Mouse (Mus musculus) lung, adult 2 months (tissue): Measurements from ENCODE around the gene Rbm34. TPM values are rescaled to one million over a fixed set of nuclear protein-coding genes. Genes with fewer than 3 reads are reported as not detected.
A peak's percentile ranks its signal among the peaks of the same experiment; 100 is the strongest.

Experiments used
- DNase-seq: peaks from one replicate; pipeline ENCODE4 v3.0.0; 2022
- H3K4me1 ChIP-seq: fragments of 200-500 bp; 2 replicates; pipeline ENCODE4 v1.6.1; 2011; ENCODE audit warnings: low read length; ENCODE audit not compliant: control insufficient read depth, insufficient read depth
- H3K4me3 ChIP-seq: fragments of 200-500 bp; replicated peaks from 2 replicates; pipeline ENCODE3; 2011; ENCODE audit warnings: low read depth, mild to moderate bottlenecking, control low read depth, low read length; ENCODE audit errors: extremely low read depth
- CTCF ChIP-seq: fragments of 200-500 bp; IDR thresholded peaks from 2 replicates; pipeline ENCODE4 v1.5.1; 2011; ENCODE audit warnings: mild to moderate bottlenecking, low read length, control low read depth; ENCODE audit not compliant: insufficient read depth
- POLR2A ChIP-seq: fragments of 200-500 bp; IDR thresholded peaks from 2 replicates; pipeline ENCODE4 v1.6.1; 2011; ENCODE audit warnings: low read depth, mild to moderate bottlenecking, control low read depth, low read length, borderline replicate concordance; ENCODE audit errors: extremely low read depth
- WGBS: fragments of 180-500 bp; shearing (Covaris S2); methylation state at CpG from one replicate; pipeline ENCODE4 v1.1.7; 2018; 5-methylcytosine and 5-hydroxymethylcytosine counted together
- polyA plus RNA-seq: library from polyadenylated mRNA; depleted of rRNA; stranded (reverse); fragments of >200 nt; gene quantifications from 2 replicates; pipeline ENCODE4 v1.2.3, GENCODE M21; 2012

Rbm34 gene
- polyA plus RNA-seq, 1 experiment, result 2.4 TPM

- Histone ChIP-seq H3K4me1 (peaks cover 3% of the 10 kb centered on the region; the same call in 1 of the 2 replicates), H3K4me3 (no peak overlapping the region)
- DNase-seq, result no peak
- 84% methylated on average over 10 of the region's 10 CpGs for WGBS
- no peak for TF ChIP-seq POLR2A
- no peak for TF ChIP-seq CTCF
Measured at GRCm38 (mm10) chr8:126978028-126978427, 7.2 kb upstream of the Rbm34 start.

GRCm38 (mm10) chr8:126976608-126977348 is 5.9 kb upstream of the Rbm34 start:
- TF ChIP-seq POLR2A (no peak), CTCF (no peak)
- no peak for DNase-seq
- WGBS, result 76% methylated on average over 8 of the region's 8 CpGs
- Histone ChIP-seq H3K4me1 (peaks cover 3% of the 10 kb centered on the region; the same call in 1 of the 2 replicates), H3K4me3 (no peak overlapping the region)

- DNase-seq, result no peak
- 9% methylated on average over 1 of the region's 1 CpGs for WGBS
- Histone ChIP-seq H3K4me1 (peaks cover 3% of the 10 kb centered on the region; the same call in 1 of the 2 replicates), H3K4me3 (no peak overlapping the region)
- TF ChIP-seq POLR2A (no peak), CTCF (peak; percentile 38; the same call in 1 of the 2 replicates)
Measured at GRCm38 (mm10) chr8:126975706-126976105, 4.8 kb upstream of the Rbm34 start.

- WGBS, result 69% methylated on average over 4 of the region's 4 CpGs
- peaks cover 2% of the 10 kb centered on the region; the same call in 1 of the 2 replicates for H3K4me1 ChIP-seq
- H3K4me3 ChIP-seq, result no peak overlapping the region
- TF ChIP-seq CTCF, result no peak
- no peak for DNase-seq
Measured at GRCm38 (mm10) chr8:126974511-126974910, 3.6 kb upstream of the Rbm34 start.

GRCm38 (mm10) chr8:126973686-126974265 is 2.9 kb upstream of the Rbm34 start:
- peaks cover 2% of the 10 kb centered on the region; the same call in 1 of the 2 replicates for H3K4me1 ChIP-seq
- 62% methylated on average over 9 of the region's 9 CpGs for WGBS
- TF ChIP-seq CTCF (no peak), POLR2A (no peak)
- DNase-seq, result no peak
- no peak overlapping the region for H3K4me3 ChIP-seq

GRCm38 (mm10) chr8:126972649-126973048 is 1.8 kb upstream of the Rbm34 start:
- no peak for DNase-seq
- H3K4me1 ChIP-seq, result peaks cover 2% of the 10 kb centered on the region; the same call in 1 of the 2 replicates
- WGBS, result 62% methylated on average over 2 of the region's 2 CpGs

GRCm38 (mm10) chr8:126972102-126972501 is 1.2 kb upstream of the Rbm34 start:
- 78% methylated on average over 2 of the region's 2 CpGs for WGBS
- Histone ChIP-seq H3K4me3 (no peak overlapping the region), H3K4me1 (peaks cover 2% of the 10 kb centered on the region; the same call in 1 of the 2 replicates)
- TF ChIP-seq CTCF (no peak), POLR2A (no peak)
- DNase-seq, result no peak

More at GRCm38 (mm10) chr8:126972649-126973048, 1.8 kb upstream of the Rbm34 start:
- no peak overlapping the region for H3K4me3 ChIP-seq
- TF ChIP-seq POLR2A (no peak), CTCF (no peak)

- 5% methylated on average over 13 of the region's 13 CpGs for WGBS
Measured at GRCm38 (mm10) chr8:126971314-126971664, 418 bp upstream of the Rbm34 start.

GRCm38 (mm10) chr8:126969546-126969945 is 1.3 kb downstream of the Rbm34 start:
- DNase-seq, result no peak
- WGBS, result 92% methylated on average over 1 of the region's 1 CpGs
- no peak overlapping the region for H3K4me3 ChIP-seq
- H3K4me1 ChIP-seq, result peaks cover 2% of the 10 kb centered on the region; the same call in 1 of the 2 replicates
- TF ChIP-seq CTCF (no peak), POLR2A (no peak)

More at GRCm38 (mm10) chr8:126971314-126971664, 418 bp upstream of the Rbm34 start:
- DNase-seq, result no peak
- Histone ChIP-seq H3K4me3 (peak overlapping the region; percentile 88), H3K4me1 (peaks cover 2% of the 10 kb centered on the region; the same call in 1 of the 2 replicates)
- TF ChIP-seq POLR2A (no peak), CTCF (no peak)

GRCm38 (mm10) chr8:126968107-126968506 is 2.8 kb downstream of the Rbm34 start:
- TF ChIP-seq CTCF, result no peak
- TF ChIP-seq POLR2A, result no peak
- Histone ChIP-seq H3K4me3 (no peak overlapping the region), H3K4me1 (peaks cover 2% of the 10 kb centered on the region; the same call in 1 of the 2 replicates)
- no peak for DNase-seq
- WGBS, result 89% methylated on average over 6 of the region's 6 CpGs
